Mouse (Mus musculus) cerebellum, adult 18-20 months (tissue): Measurements from ENCODE around the gene Icos.

ENCODE experiments used
- DNase-seq, 2 experiments: peaks; one replicate each; pipeline ENCODE4 v3.0.0; 2021

Gene Icos

GRCm38 (mm10) chr1:61042842-61043241, 65.1 kb downstream of the Icos start:
- no peak for DNase-seq

- no peak for DNase-seq
Observed at GRCm38 (mm10) chr1:61046055-61046705, 68.5 kb downstream of the Icos start.

- no peak for DNase-seq
Observed at GRCm38 (mm10) chr1:61047336-61047735, 69.6 kb downstream of the Icos start.
